Mouse (Mus musculus) lung, embryonic 15.5 days (tissue): ENCODE results near the gene Pafah1b3. TPM values are rescaled to one million over a fixed set of nuclear protein-coding genes. Genes with fewer than 3 reads are reported as not detected.

Source experiments
- ATAC-seq: fragments of 200-750 bp; cut with Nextera tagmentation; 2 replicates; pipeline ENCODE4 v1.8.0; 2017; ENCODE audit warnings: moderate number of reproducible peaks, borderline replicate concordance; ENCODE audit not compliant: low FRiP score, low TSS enrichment; ENCODE audit errors: extremely low read depth
- H3K27ac ChIP-seq: fragments of 300-500 bp; sonication (generic); 2 replicates; pipeline ENCODE4 v1.5.1; 2015; ENCODE audit warnings: moderate library complexity, mild to moderate bottlenecking, inconsistent platforms
- H3K27me3 ChIP-seq: fragments of 300-500 bp; sonication (generic); 2 replicates; pipeline ENCODE4 v1.6.1; 2015; ENCODE audit warnings: inconsistent platforms
- H3K36me3 ChIP-seq: fragments of 300-500 bp; sonication (generic); 2 replicates; pipeline ENCODE4 v1.6.1; 2015; ENCODE audit warnings: inconsistent platforms
- H3K4me1 ChIP-seq: fragments of 300-500 bp; sonication (generic); 2 replicates; pipeline ENCODE4 v1.6.1; 2015; ENCODE audit warnings: inconsistent platforms
- H3K4me2 ChIP-seq: fragments of 300-500 bp; sonication (generic); 2 replicates; pipeline ENCODE4 v1.6.1; 2015; ENCODE audit warnings: inconsistent platforms, mild to moderate bottlenecking, moderate library complexity
- H3K4me3 ChIP-seq: fragments of 300-500 bp; sonication (generic); 2 replicates; pipeline ENCODE4 v1.5.1; 2015; ENCODE audit warnings: mild to moderate bottlenecking, inconsistent platforms
- H3K9ac ChIP-seq: fragments of 300-500 bp; sonication (generic); 2 replicates; pipeline ENCODE4 v1.6.1; 2015; ENCODE audit warnings: inconsistent platforms
- H3K9me3 ChIP-seq: fragments of 300-500 bp; sonication (generic); 2 replicates; pipeline ENCODE4 v1.6.1; 2016; ENCODE audit warnings: inconsistent platforms
- WGBS: fragments of 180-500 bp; shearing (Covaris S2); methylation state at CpG from one replicate; pipeline ENCODE4 v1.1.7; 2015; 5-methylcytosine and 5-hydroxymethylcytosine counted together
- polyA plus RNA-seq: library from polyadenylated mRNA; unstranded; fragments of >200 nt; fragmentation: Nextera tagmentation; extraction: Ambion mirVana; gene quantifications from 2 replicates; pipeline ENCODE4 v1.2.1, GENCODE M21; 2015

The Pafah1b3 gene
- polyA plus RNA-seq, 1 experiment from 2014 or later, result 174 TPM

DNA sequence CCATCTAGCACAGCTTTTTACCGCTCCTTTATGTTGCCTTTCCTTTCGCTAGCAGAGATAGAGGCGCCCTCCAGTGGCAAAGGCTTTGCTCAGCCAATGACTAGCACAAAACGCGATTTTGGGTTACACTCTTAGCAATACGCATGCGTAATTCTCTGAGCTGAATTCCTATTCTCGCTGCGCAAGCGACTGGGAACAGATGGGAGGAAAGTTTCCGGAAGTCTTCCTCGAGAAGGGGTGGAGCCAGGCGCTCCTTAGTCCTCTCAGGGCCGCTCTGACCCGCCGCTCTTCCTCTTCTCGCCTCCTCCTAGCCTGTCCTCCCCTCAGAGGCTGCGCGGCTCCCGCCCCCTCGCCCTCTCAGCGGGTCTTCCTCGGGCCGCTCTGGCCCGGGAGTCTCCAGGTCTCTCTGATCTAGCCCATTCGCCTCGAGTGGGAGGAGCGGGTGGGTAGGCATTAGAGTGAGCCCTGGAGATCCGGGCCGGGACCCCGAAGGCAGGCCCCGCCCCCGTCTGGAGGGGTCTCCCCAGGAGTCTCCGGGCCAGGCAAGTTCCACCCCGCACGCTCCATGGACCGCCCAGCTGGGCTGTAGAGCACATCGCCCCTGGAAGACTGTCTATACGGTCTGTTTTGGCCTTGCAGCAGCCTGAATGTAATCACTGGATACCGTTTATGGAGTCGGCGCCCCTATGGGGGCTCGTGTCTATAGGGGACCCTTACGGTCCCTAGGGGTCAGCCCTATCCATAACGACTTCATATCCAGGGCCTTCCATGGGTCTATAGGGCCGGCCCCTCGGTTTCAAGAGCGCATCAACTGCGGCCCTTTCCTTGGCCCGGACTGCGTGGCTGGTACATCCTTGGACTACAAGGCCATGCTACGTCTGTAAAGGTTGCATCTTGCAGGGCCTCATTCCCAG lies 19.0 kb upstream of the Pafah1b3 start, which contains the start of gene Megf8:
TSS of gene Megf8 (plus strand) at position 633 of the 914 bp plus-strand sequence.
- Histone ChIP-seq H3K4me3 (peak within 1 kb of the TSS; percentile 62), H3K4me1 (peaks cover 31% of the 10 kb centered on the region), H3K27me3 (peaks cover 41% of the 10 kb centered on the region), H3K9ac (peak within 1 kb of the TSS; percentile 53), H3K36me3 (no peaks in the 10 kb centered on the region), H3K27ac (peak within 1 kb of the TSS; percentile 89), H3K9me3 (no peaks in the 10 kb centered on the region), H3K4me2 (peak within 1 kb of the TSS; percentile 95)
- ATAC-seq, result peak; percentile 99
- WGBS, result under 1% methylated on average over 52 of the region's 52 CpGs

GRCm38 (mm10) chr7:25315306-25316041 lies 17.7 kb upstream of the Pafah1b3 start:
- peak overlapping the region; percentile 95 for H3K4me2 ChIP-seq
- H3K27me3 ChIP-seq, result peaks cover 50% of the 10 kb centered on the region
- H3K9ac ChIP-seq, result peak overlapping the region; percentile 10; the same call in 1 of the 2 replicates
- H3K4me1 ChIP-seq, result peaks cover 23% of the 10 kb centered on the region
- under 1% methylated on average over 67 of the region's 69 CpGs for WGBS
- no peaks in the 10 kb centered on the region for H3K9me3 ChIP-seq
- no peak overlapping the region for H3K27ac ChIP-seq
- peak overlapping the region; percentile 62 for H3K4me3 ChIP-seq
- ATAC-seq, result no peak
- no peaks in the 10 kb centered on the region for H3K36me3 ChIP-seq

DNA sequence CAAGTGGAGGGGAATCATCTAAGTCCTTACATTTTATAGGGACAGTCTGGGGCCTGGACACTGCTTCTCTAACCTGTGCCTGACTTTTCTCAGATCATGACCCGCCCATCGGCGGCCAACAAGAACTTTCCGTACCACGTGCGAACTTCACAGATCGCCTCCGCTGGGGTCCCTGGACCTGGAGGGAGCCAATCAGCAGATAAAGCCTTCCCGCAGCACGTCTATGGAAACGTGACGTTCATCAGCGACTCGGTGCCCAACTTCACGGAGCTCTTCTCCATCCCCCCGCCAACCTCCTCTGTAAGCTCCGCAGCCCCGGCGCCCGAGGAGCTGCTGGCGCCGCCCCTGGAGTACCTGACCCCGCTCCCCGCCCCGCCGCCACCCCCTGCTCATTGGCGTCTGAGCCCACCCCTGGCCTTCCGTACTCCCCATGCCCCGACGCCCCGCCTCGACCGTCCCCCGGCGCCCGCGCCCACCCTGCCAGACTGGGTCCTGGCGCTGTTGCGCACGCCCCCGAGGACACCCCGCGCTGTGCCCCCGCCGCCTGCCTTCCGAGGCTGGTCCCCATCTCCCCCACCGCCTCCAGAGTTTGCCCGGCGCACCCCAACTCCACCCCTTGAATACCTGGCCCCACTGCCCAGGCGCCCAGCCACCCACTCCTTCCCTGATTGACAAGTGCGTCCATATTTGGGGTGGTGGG lies 17.0 kb upstream of the Pafah1b3 start:
- Histone ChIP-seq H3K4me1 (peaks cover 23% of the 10 kb centered on the region), H3K9me3 (no peaks in the 10 kb centered on the region), H3K27ac (no peak overlapping the region), H3K9ac (peak overlapping the region; percentile 10; the same call in 1 of the 2 replicates), H3K4me3 (peak overlapping the region; percentile 62), H3K36me3 (no peaks in the 10 kb centered on the region), H3K4me2 (peak overlapping the region; percentile 95), H3K27me3 (peaks cover 50% of the 10 kb centered on the region)
- no peak for ATAC-seq
- WGBS, result 3% methylated on average over 48 of the region's 51 CpGs

- Histone ChIP-seq H3K27me3 (peaks cover 50% of the 10 kb centered on the region), H3K4me2 (no peak overlapping the region), H3K27ac (no peak overlapping the region), H3K36me3 (no peaks in the 10 kb centered on the region), H3K9me3 (no peaks in the 10 kb centered on the region), H3K4me1 (peaks cover 23% of the 10 kb centered on the region), H3K4me3 (no peak overlapping the region), H3K9ac (no peak overlapping the region)
- 35% methylated on average over 7 of the region's 7 CpGs for WGBS
- no peak for ATAC-seq
Observed at GRCm38 (mm10) chr7:25313325-25313724, 15.5 kb upstream of the Pafah1b3 start.

DNA sequence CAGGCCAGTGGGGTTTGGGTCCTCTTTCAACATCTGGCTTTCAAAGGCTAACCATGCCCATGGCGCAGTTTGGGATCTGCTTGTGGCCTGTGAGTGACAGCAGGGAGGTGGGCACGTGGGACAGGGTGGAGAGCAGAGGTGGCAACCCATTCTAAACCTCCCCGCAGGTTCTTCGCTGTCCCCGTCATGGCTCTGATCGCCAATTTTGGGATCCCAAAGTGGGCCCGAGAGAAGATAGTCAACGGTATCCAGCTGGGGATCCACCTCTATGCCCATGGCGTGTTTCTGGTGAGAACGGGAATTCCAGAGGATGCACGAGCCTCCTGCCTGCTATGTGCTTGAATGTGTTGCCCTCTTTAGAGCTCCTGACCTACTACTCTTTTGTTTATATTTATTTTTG lies 13.4 kb upstream of the Pafah1b3 start:
- H3K9ac ChIP-seq, result no peak overlapping the region

DNA sequence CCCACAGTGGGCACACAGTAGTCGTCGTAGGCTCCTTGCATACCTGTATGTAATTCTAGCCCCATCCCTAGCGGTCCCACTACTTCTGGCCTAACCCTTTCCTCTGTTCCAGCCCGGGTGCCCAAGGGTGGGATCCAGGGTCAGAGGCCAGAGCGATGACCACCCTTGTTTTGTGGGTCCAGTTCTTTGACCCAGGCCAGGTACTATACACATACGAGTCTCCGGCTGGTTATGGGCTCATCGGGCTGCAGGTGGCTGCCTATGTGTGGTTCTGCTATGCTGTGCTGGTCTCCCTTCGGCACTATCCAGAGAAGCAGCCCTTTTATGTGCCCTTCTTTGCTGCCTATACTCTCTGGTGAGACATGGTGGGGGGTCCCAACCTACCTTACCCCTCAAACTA lies 11.6 kb upstream of the Pafah1b3 start:
- peaks cover 9% of the 10 kb centered on the region for H3K4me1 ChIP-seq
- H3K4me3 ChIP-seq, result no peak overlapping the region
- H3K9me3 ChIP-seq, result no peaks in the 10 kb centered on the region
- 79% methylated on average over 9 of the region's 9 CpGs for WGBS
- no peak overlapping the region for H3K4me2 ChIP-seq
- H3K27ac ChIP-seq, result no peak overlapping the region
- H3K9ac ChIP-seq, result no peak overlapping the region
- no peak for ATAC-seq
- peaks cover 62% of the 10 kb centered on the region for H3K27me3 ChIP-seq
- no peaks in the 10 kb centered on the region for H3K36me3 ChIP-seq

More for the DNA sequence above, 13.4 kb upstream of the Pafah1b3 start:
- ATAC-seq, result no peak
- Histone ChIP-seq H3K36me3 (no peaks in the 10 kb centered on the region), H3K27ac (no peak overlapping the region), H3K4me3 (no peak overlapping the region), H3K4me2 (no peak overlapping the region), H3K4me1 (peaks cover 17% of the 10 kb centered on the region), H3K9me3 (no peaks in the 10 kb centered on the region), H3K27me3 (peaks cover 64% of the 10 kb centered on the region)
- WGBS, result 69% methylated on average over 11 of the region's 11 CpGs

DNA sequence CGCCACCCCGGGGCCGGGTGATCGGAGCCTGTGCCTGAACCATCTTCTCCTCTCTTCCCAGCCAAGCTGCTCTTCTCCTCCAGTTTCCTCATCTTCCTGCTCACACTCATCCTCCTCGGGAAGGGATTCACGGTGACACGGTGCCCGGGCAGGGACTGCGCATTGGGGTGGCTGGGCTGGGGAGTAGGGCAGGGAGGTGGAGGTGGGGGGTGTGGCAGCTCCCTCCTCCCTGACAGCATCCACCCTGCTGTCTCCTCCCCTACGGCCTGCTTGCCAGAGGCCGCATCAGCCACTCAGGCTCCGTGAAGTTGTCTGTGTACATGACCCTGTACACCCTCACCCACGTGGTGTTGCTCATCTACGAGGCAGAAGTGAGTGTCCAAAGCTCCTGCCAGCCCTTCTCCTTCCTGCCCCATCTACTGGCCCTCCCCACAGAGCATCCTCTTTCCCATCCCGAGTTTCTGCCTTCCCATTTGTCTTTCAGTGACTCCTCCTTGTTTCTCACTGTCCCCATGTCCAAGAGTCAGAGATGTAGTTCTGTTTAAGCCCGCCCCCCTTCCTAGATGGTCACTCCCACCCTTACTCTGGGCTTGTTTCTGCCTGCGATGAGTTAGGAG lies 11.0 kb upstream of the Pafah1b3 start:
- 42% methylated on average over 17 of the region's 17 CpGs for WGBS
- H3K9me3 ChIP-seq, result no peaks in the 10 kb centered on the region
- ATAC-seq, result peak; percentile 34; the same call in 1 of the 2 replicates
- H3K4me3 ChIP-seq, result no peak overlapping the region
- H3K4me1 ChIP-seq, result peaks cover 9% of the 10 kb centered on the region
- H3K36me3 ChIP-seq, result no peaks in the 10 kb centered on the region
- H3K9ac ChIP-seq, result no peak overlapping the region
- no peak overlapping the region for H3K27ac ChIP-seq
- peaks cover 56% of the 10 kb centered on the region for H3K27me3 ChIP-seq
- H3K4me2 ChIP-seq, result no peak overlapping the region

DNA sequence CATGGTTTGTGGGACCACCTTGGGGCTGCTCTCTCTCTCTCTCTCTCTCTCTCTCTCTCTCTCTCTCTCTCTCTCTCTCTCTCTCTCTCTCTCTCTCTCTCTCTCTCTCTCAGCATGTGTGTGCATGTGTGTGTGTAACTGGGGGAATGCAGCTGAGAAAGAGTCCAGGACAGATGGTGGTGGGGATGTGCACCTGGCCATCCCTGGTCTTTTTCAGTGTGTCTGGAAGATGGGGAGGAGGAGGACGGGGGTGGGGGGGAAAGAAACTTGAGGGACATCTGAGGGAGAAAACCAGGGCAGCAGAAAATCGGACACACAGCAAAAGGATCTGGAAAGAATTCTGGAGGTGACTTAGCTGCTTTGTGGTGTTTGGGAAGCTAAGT lies 8.8 kb upstream of the Pafah1b3 start:
- ATAC-seq, result no peak
- WGBS, result 45% methylated on average over 2 of the region's 2 CpGs
- no peak overlapping the region for H3K27ac ChIP-seq
- no peaks in the 10 kb centered on the region for H3K36me3 ChIP-seq
- peaks cover 9% of the 10 kb centered on the region for H3K4me1 ChIP-seq
- H3K9ac ChIP-seq, result no peak overlapping the region
- H3K9me3 ChIP-seq, result no peaks in the 10 kb centered on the region
- H3K4me3 ChIP-seq, result no peak overlapping the region
- H3K27me3 ChIP-seq, result peaks cover 34% of the 10 kb centered on the region
- no peak overlapping the region for H3K4me2 ChIP-seq

GRCm38 (mm10) chr7:25305956-25306613 lies 8.3 kb upstream of the Pafah1b3 start, which contains the start of gene Tmem145:
TSS of gene Tmem145 (plus strand) at chr7:25306106.
- Histone ChIP-seq H3K9ac (no peak within 1 kb of the TSS), H3K9me3 (no peaks in the 10 kb centered on the region), H3K27ac (no peak within 1 kb of the TSS), H3K4me2 (peak within 1 kb of the TSS; percentile 97), H3K4me1 (peaks cover 9% of the 10 kb centered on the region), H3K4me3 (peak within 1 kb of the TSS; percentile 50), H3K27me3 (peaks cover 29% of the 10 kb centered on the region), H3K36me3 (no peaks in the 10 kb centered on the region)
- under 1% methylated on average over 45 of the region's 47 CpGs for WGBS
- peak; percentile 46; the same call in 1 of the 2 replicates for ATAC-seq

DNA sequence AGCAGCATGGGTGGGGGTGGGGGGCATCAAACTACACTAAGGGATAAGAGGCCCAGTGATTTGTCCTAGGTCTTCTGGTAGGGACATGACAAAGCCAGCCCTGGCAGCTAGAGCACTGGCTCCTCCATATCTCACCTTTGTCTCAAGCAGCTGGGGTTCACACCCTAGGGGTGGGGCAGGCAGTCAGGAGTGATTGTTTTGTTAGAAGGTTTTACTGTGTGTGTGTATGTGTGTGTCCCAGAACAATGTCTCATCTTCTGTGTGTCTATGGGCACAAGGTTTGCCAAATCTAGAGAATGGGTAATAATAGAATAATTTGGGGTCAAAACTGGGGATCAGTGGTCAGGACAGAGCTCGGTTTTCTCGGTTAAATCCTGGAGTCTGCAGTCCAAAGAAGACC lies 7.7 kb upstream of the Pafah1b3 start:
- Histone ChIP-seq H3K9ac (no peak overlapping the region), H3K36me3 (no peaks in the 10 kb centered on the region), H3K4me3 (peak overlapping the region; percentile 50), H3K4me1 (peaks cover 9% of the 10 kb centered on the region), H3K4me2 (peak overlapping the region; percentile 97), H3K9me3 (no peaks in the 10 kb centered on the region), H3K27me3 (peaks cover 27% of the 10 kb centered on the region), H3K27ac (no peak overlapping the region)
- WGBS, result 2% methylated on average over 2 of the region's 2 CpGs
- ATAC-seq, result no peak

DNA sequence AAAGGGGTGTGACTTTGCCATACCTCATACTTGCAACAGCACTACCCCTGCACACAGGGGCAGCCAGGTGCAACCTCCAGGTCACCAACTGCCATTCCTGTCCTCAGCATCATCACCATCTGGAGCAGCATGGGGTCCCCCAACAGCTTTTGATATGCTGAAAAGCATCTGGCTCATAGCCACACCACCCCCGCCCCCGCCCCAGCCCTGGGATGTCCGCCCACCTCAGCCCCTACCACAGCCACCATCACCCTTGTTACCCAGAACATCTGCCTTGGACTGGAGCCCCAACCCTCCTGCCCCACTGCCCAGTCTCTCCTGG lies 5.9 kb upstream of the Pafah1b3 start:
- no peak overlapping the region for H3K4me2 ChIP-seq
- ATAC-seq, result no peak
- H3K4me3 ChIP-seq, result no peak overlapping the region
- H3K27me3 ChIP-seq, result peaks cover 27% of the 10 kb centered on the region
- peaks cover 9% of the 10 kb centered on the region for H3K4me1 ChIP-seq
- no peak overlapping the region for H3K27ac ChIP-seq
- H3K9me3 ChIP-seq, result no peaks in the 10 kb centered on the region
- no peak overlapping the region for H3K9ac ChIP-seq
- 67% methylated on average over 3 of the region's 3 CpGs for WGBS
- no peaks in the 10 kb centered on the region for H3K36me3 ChIP-seq
